Mouse (Mus musculus) midbrain, postnatal 0 days (tissue): ENCODE measurements around the gene Ugt1a8. TPM values are rescaled to one million over a fixed set of nuclear protein-coding genes. Genes with fewer than 3 reads are reported as not detected.
A peak's percentile ranks its signal among the peaks of the same experiment; 100 is the strongest.
"Not testable (repeated sequence)": the region's sequence is repeated elsewhere in the genome, so short reads cannot be mapped to it uniquely, and the experiment has no call there.

Experiments
- ATAC-seq: fragments of 200-750 bp; cut with Nextera tagmentation; 2 replicates; pipeline ENCODE4 v1.8.0; 2017; ENCODE audit warnings: moderate number of reproducible peaks, mild to moderate bottlenecking, moderate TSS enrichment, moderate library complexity; ENCODE audit not compliant: low FRiP score
- DNase-seq: peaks from one replicate; pipeline ENCODE4 v3.0.0-alpha.2; 2015; ENCODE audit warnings: low spot score
- H3K27ac ChIP-seq: fragments of 300-500 bp; sonication (generic); 2 replicates; pipeline ENCODE4 v1.5.1; 2014; ENCODE audit warnings: low read depth, mild to moderate bottlenecking, low read length, mixed read lengths
- H3K27me3 ChIP-seq: fragments of 300-500 bp; sonication (generic); 2 replicates; pipeline ENCODE4 v1.6.1; 2014; ENCODE audit warnings: low read length, control low read depth, mixed read lengths; ENCODE audit not compliant: insufficient read depth
- H3K36me3 ChIP-seq: fragments of 300-500 bp; sonication (generic); 2 replicates; pipeline ENCODE4 v1.6.1; 2014; ENCODE audit warnings: low read length, control low read depth, mixed read lengths; ENCODE audit not compliant: insufficient read depth
- H3K4me1 ChIP-seq: fragments of 300-500 bp; sonication (generic); 2 replicates; pipeline ENCODE4 v1.6.1; 2014; ENCODE audit warnings: mild to moderate bottlenecking, control low read depth, antibody characterized with exemption, low read length, mixed read lengths; ENCODE audit not compliant: insufficient read depth
- H3K4me2 ChIP-seq: fragments of 300-500 bp; sonication (generic); 2 replicates; pipeline ENCODE4 v1.6.1; 2014; ENCODE audit warnings: low read depth, mild to moderate bottlenecking, low read length, mixed read lengths; ENCODE audit not compliant: poor library complexity, severe bottlenecking
- H3K4me3 ChIP-seq: fragments of 300-500 bp; sonication (generic); 2 replicates; pipeline ENCODE4 v1.5.1; 2014; ENCODE audit warnings: low read depth, mild to moderate bottlenecking, low read length, moderate library complexity
- H3K9ac ChIP-seq: fragments of 300-500 bp; sonication (generic); replicated peaks from 2 replicates; pipeline ENCODE4 v1.6.1; 2014; ENCODE audit warnings: mild to moderate bottlenecking, low read length, moderate library complexity, mixed read lengths; ENCODE audit not compliant: poor library complexity, severe bottlenecking
- H3K9me3 ChIP-seq: fragments of 300-500 bp; sonication (generic); 2 replicates; pipeline ENCODE4 v1.6.1; 2016; ENCODE audit warnings: low read length, control low read depth
- CTCF ChIP-seq: IDR thresholded peaks from 2 replicates; pipeline ENCODE4 v1.5.1; 2016; ENCODE audit warnings: antibody characterized with exemption, mild to moderate bottlenecking
- WGBS: fragments of 180-500 bp; shearing (Covaris S2); extraction: QIAGEN DNeasy Blood & Tissue Kit; methylation state at CpG from one replicate; pipeline ENCODE4 v1.1.7; 2014; 5-methylcytosine and 5-hydroxymethylcytosine counted together
- polyA plus RNA-seq: library from polyadenylated mRNA; unstranded; fragments of >200 nt; fragmentation: Nextera tagmentation; extraction: Ambion mirVana; gene quantifications from 2 replicates; pipeline ENCODE4 v1.2.1, GENCODE M21; 2015
- total RNA-seq: library from RNA; depleted of rRNA; stranded (reverse); fragments of >200 nt; gene quantifications from 2 replicates; pipeline ENCODE4 v1.2.3, GENCODE M21; 2014

Ugt1a8 gene
- total and polyA plus RNA-seq, 2 experiments from 2014 or later: not detected

DNA sequence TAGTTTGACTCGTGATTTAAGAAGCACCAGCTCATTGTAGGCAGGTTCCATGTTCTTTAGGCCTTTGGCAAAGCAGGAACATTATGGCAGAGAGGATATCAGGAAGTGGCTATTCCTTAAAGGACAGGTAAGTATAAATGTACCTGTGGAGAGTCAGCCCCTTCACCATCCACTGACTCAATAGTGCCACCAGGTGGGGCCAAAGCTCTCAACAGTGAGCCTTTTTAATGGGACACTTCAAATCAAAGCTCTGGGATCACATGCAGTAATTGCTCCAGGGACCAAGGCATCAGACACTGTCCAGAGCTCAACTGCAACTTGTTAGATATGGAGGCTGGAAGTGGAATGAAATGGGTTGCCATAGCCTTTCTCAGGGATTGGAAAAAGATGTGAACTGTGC lies 33.9 kb downstream of the Ugt1a8 start:
- not testable (repeated sequence) for H3K4me2 ChIP-seq, H3K27me3 ChIP-seq, ATAC-seq, H3K27ac ChIP-seq, H3K36me3 ChIP-seq, H3K4me1 ChIP-seq, H3K9me3 ChIP-seq, H3K4me3 ChIP-seq, H3K9ac ChIP-seq, DNase-seq
- no CpG with 5 or more reads among the region's 1 CpGs for WGBS
- peak; percentile 38 for TF ChIP-seq CTCF

DNA sequence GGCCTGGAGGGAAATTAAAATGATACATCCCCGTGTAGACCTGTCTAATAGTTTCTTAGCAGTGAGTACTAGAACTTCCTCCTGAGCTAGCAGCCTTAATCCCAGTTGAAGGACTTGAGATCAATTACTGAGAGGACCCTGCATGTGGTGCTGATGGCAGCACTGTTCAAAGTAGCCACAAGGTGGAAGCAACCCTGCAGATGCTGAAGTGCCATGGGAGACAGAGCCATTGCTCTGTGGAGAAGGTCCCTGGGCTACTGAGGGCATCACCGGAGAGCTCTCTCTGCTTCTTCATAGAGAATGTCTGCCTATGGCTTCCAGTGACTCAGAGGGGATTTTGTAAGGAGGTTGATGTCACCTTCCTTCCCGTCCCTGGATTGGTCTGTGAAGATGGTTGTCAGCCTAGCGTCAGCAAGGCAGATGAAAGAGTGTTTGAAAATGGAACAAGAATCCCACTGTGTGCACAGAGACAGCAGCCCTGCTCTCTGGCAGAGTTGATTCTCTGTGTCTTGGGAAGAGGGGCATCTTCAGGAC lies 38.3 kb downstream of the Ugt1a8 start:
- peak; percentile 50 for TF ChIP-seq CTCF
- not testable (repeated sequence) for H3K4me1 ChIP-seq, H3K36me3 ChIP-seq, ATAC-seq, H3K4me3 ChIP-seq, H3K9ac ChIP-seq, H3K27me3 ChIP-seq, H3K4me2 ChIP-seq, H3K9me3 ChIP-seq, DNase-seq, H3K27ac ChIP-seq
- 71% methylated on average over 4 of the region's 4 CpGs for WGBS

DNA sequence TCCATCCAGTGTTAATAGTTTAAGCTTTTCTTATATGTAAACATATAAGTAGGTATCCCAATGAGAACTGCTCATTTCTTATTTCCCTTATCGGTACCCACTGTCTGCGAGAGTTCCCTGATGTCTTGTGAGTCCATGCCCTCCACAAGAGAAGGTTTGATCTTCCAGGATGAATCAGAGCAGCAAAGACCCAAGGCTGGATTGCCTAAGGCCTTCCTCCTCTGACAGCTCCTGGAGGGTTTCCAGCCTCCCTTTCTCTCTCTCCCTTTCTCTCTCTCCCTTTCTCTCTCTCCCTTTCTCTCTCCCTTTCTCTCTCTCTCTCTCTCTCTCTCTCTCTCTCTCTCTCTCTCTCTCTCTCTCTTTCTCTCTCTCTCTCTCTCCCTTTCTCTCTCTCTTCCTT lies 41.5 kb downstream of the Ugt1a8 start:
- not testable (repeated sequence) for ATAC-seq, H3K27me3 ChIP-seq, H3K9me3 ChIP-seq, H3K4me2 ChIP-seq, DNase-seq, H3K36me3 ChIP-seq, H3K9ac ChIP-seq, H3K4me1 ChIP-seq, H3K27ac ChIP-seq, H3K4me3 ChIP-seq
- 91% methylated on average over 2 of the region's 2 CpGs for WGBS

DNA sequence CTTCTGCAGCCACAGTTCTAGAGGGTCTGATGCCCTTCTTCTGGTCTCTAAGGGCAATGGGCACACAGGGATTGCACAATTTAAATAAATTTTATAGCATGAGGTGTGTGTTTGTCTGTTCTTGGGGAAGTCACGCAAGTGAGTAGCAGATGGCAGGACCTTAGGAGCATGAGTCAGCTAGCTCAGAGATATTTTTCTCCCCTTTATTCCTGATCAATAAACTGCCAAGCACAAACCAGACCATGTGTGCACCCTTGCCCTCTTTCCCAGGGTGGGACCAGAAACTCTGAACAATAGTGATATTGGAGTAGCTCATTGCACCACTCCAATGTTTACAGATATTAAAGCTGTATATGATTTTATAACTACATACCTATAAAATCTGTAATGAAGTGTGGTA lies 42.6 kb downstream of the Ugt1a8 start:
- H3K27me3 ChIP-seq, H3K36me3 ChIP-seq, H3K4me1 ChIP-seq, H3K27ac ChIP-seq, DNase-seq, H3K9ac ChIP-seq, ATAC-seq, H3K9me3 ChIP-seq, H3K4me3 ChIP-seq, H3K4me2 ChIP-seq: not testable (repeated sequence)
- 94% methylated on average over 1 of the region's 1 CpGs for WGBS

DNA sequence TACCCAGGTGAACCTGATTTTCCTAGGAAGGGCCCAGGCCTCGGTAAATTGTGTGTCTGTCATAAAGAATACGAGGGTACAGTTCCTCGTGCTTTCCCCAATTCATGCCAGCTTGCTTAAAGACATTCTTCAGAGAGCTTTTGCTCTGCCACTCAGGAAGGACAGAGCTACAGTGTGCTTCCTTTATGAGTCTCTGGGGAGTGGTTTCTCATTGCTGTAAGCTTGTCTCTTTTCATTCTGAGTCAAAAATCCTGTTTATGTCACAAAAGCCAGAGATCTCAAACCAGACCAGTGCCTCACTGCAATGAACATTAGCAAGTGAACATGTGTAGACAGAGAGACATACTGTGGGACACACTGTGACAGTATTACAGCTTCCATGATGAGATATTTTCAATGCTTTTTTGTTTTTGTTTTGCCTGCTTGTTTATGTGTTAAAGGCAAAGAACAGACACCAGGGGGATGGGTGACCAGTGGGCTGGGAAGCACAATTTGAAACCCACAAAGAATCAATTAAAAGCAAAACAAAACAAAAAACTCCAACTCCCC lies 46.4 kb downstream of the Ugt1a8 start:
- Histone ChIP-seq H3K4me2 (no peak overlapping the region), H3K9me3 (no peaks in the 10 kb centered on the region), H3K27ac (peak overlapping the region; percentile 51; the same call in 1 of the 2 replicates), H3K4me3 (no peak overlapping the region), H3K4me1 (no peaks in the 10 kb centered on the region), H3K27me3 (no peaks in the 10 kb centered on the region), H3K36me3 (no peaks in the 10 kb centered on the region), H3K9ac (no peak overlapping the region)
- DNase-seq (peak; percentile 47), ATAC-seq (peak; percentile 20; the same call in 1 of the 2 replicates)
- WGBS: 50% methylated on average over 3 of the region's 3 CpGs
- TF ChIP-seq CTCF: no peak

DNA sequence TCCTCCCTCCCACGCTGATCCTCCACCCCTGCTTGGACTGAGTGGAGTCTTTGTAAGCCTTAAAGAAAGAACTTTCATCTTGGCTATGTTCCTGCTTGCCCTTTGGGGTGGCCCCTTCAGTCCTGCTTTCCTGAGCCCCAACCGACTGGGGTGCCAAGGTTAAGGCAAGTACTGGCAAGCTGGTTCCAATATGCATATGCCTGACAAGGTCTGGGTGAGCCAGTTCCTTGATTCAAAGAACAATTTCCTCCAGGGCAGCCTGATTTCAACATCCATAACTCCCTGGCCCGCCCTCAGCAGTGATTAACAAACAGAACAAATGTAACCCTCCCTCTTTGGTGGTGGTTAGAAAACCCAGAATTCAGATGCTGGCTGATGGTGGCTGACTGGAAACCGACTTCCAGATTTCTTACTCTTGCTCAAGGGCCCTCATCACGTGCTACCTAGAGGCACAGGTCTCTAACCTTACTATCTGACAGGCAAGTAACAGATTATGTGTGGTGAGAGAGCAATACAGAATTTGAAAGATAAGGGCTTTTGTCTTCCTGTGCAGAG lies 46.9 kb downstream of the Ugt1a8 start, which contains the start of gene Ugt1a6a:
Gene Ugt1a6a, plus strand, starts transcription at position 353 of the 555 bp plus-strand sequence.
- ATAC-seq (peak; percentile 81), DNase-seq (peak; percentile 66)
- not testable (repeated sequence) for H3K4me1 ChIP-seq, H3K4me3 ChIP-seq, H3K4me2 ChIP-seq, H3K36me3 ChIP-seq, H3K9ac ChIP-seq, H3K9me3 ChIP-seq, H3K27me3 ChIP-seq
- whole genome bisulfite sequencing: 41% methylated on average over 5 of the region's 5 CpGs
- H3K27ac ChIP-seq: peak within 1 kb of the TSS; percentile 51; the same call in 1 of the 2 replicates

DNA sequence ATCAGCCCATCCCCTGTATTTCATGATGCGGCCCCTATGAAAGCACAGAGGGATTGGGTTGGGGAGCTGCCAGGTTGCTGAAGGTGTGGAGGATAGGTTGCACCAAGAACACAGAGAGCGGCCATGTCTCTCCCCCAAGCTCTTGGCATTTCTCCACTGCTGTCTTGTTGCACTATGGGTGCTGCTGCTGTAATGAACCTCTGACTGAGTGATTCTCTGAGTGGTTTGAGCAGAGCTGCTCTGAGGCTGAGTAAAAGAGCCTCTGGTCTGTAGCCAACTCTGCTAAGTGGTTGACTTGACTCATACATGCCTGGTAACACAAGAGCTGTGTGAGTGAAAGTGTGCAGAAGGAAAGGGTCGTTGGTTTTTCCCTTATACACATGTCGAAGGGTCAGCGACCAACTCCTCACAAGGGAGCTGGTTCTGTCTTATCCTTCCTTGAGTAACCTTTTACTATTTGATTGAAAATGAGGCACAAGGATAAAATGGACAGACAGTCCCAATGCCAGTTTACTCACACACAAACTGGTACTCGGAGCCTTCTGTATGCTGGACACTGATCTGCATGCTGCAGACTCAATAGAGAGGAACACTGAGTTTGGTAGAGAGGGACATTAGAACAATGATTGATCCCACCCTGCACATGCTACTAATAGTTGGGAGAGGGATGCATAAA lies 47.8 kb downstream of the Ugt1a8 start:
- H3K27ac ChIP-seq, H3K9me3 ChIP-seq, H3K4me3 ChIP-seq, H3K36me3 ChIP-seq, H3K9ac ChIP-seq, H3K4me2 ChIP-seq, H3K4me1 ChIP-seq, DNase-seq, ATAC-seq, H3K27me3 ChIP-seq: not testable (repeated sequence)
- WGBS: 91% methylated on average over 5 of the region's 6 CpGs
